Mouse (Mus musculus) retina, adult 2 months (tissue): ENCODE measurements around the gene Klf2.

Experiments used
- DNase-seq: peaks from one replicate; pipeline ENCODE4 v3.0.0-alpha.2; 2012; ENCODE audit warnings: low read depth, low spot score

Klf2 gene

GRCm38 (mm10) chr8:72318801-72319322, at the start of gene Klf2:
Gene Klf2, plus strand, starts transcription at chr8:72319033.
- peak; percentile 71 for DNase-seq

DNA sequence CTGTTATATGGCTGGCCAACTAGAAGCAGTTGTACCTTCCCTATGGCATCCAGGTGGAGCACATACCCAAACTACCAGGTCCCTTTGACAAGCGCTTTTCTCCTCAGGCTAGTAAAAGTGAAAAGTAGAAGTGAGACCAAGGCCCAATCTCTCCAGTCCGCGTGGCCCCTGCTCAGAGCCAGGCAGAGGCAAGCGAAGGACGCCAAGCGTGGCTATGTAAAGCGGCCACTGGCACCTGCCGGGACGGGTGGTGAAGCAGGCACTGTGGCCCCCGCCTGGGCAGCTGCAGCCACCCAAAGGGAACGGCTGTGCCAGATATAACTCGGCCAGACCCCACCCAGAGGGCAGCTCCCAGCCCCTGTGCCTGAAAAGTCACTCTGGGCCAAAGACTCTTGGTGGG, 48.2 kb upstream of the Klf2 start:
- no peak for DNase-seq

DNA sequence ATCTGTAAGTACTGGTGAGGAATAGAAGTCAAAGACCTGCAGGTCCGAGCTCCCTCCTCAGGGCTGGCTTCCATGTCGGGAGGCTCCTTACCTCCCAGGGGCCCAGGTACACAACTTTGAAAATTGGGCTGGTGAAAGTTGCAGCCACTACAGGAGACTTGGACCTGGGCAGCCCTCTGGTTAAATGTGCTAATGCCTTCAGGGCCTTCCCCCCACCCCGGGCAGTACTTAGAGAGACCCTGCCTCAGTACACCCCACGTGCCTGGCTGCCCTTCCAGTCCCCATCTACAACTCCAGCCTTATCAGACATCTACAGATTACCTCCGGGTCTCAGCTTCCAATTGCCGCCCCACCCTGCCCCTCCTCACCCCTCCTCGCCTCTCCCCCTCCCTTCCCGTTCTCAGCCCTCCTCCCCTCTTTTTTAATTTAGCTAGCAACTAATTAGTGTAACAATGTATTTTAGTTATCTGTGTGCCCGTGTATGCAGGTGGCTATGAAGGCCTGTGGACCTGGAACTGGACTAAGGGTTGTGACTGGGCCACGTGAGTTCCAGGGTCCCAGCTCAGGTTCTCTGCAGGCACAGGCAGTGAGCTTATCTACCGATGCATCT, 47.7 kb upstream of the Klf2 start:
- DNase-seq = no peak

- DNase-seq = no peak
Observed at GRCm38 (mm10) chr8:72271691-72272090, 47.1 kb upstream of the Klf2 start.

GRCm38 (mm10) chr8:72272361-72272760, 46.5 kb upstream of the Klf2 start:
- DNase-seq = no peak

GRCm38 (mm10) chr8:72273111-72273770, 45.6 kb upstream of the Klf2 start:
- no peak for DNase-seq

DNA sequence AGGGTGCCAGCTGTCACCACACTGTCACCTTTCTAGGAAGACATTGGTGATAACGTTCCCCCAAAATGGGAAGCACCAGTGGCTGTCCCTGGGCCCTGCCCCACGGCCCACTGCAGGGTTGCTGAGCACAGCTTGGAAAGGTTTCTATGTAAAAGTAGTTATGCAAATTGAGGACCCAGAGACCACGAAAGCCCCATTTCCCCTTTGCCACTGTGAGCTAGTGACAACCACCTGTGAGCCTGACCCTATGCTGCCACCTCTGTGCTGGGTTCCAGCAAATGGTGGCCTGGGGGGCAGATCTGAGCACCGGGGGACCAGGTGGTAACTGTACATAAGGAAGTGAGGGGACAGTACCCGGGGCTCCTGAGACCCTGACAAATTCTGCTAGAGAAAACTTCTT, 45.0 kb upstream of the Klf2 start:
- no peak for DNase-seq

- no peak for DNase-seq
Observed at GRCm38 (mm10) chr8:72277244-72277643, 41.6 kb upstream of the Klf2 start.

DNA sequence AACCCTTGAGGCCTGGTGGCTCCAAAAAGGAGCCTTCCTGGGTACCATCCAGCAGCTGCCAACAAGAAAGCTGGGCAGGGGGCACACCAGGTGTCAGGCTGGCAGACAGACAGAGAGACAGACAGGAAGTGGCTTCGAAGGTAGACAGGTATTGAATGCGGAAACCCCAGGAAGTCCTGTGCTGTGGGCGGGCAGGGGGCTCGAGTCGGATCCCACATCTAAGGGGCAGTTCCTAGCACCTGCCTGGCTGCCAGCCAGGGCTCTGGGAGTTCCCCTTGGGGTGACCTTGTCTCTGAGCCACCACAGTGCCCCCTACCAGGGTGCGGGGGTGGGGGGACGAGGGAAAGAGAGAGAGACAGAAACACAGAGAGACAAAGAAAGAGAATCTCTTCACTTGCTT, 39.7 kb upstream of the Klf2 start:
- DNase-seq = no peak

DNA sequence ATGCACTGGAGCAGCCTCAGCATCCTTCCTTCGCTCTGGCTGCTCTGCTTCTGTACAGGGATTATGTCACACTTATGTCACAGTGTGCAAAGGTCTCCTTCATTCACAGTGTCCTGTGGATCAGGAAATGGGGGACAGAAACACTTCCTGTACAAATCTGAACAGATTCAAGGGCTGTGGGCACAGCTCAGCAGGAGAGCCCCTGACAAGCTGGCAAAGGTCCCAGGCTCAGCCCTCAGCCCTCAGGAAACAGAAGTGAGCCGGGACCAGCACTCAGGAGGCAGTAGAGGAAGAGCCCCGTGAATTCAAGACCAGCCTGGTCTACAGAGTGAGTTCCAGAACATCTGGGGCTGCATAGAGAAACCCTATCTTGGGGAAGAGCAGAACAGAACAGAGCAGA, 37.2 kb upstream of the Klf2 start:
- DNase-seq = no peak

DNA sequence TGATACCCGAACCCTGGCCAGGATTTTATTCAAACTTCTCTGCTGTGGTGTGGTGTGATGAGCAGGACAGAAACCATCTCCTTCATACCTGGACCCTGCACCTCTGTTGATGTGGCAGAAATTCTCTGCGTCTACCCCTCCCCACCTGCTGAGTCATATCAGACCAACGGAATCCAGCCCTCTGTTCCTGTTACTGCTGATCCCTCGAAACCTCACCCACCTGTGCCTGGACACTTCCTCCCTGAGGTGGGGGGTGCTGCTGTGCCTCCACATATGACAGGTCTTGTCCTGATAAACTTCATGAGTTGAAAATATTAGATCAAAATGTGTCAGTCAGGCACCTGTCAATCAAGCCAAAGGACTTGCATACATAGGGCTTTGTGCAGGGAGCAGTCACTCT, 33.5 kb upstream of the Klf2 start:
- DNase-seq = no peak

GRCm38 (mm10) chr8:72289051-72289450, 29.8 kb upstream of the Klf2 start:
- DNase-seq = no peak

DNA sequence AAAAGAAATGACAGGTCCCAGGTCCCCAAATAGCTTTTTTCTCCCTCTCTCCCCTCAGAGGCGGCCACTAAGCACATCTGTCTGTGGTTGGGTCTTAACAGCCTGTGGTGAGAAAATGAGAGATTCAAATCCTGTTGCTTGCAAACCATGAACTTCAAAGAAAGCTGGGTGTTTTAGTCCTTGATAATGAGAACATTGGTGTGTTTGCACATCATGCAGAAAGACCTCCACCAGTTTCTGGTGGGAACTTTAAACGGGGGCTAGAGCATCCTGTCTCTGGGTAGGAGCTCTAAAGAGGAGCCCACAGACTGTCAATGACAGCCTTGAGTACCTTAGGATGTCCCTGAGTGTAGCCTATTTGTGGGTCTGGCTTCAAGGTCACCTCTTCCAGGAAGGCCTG, 27.7 kb upstream of the Klf2 start:
- DNase-seq = no peak

- DNase-seq = no peak
Observed at GRCm38 (mm10) chr8:72293309-72293708, 25.5 kb upstream of the Klf2 start.

- no peak for DNase-seq
Observed at GRCm38 (mm10) chr8:72295125-72295524, 23.7 kb upstream of the Klf2 start.

DNA sequence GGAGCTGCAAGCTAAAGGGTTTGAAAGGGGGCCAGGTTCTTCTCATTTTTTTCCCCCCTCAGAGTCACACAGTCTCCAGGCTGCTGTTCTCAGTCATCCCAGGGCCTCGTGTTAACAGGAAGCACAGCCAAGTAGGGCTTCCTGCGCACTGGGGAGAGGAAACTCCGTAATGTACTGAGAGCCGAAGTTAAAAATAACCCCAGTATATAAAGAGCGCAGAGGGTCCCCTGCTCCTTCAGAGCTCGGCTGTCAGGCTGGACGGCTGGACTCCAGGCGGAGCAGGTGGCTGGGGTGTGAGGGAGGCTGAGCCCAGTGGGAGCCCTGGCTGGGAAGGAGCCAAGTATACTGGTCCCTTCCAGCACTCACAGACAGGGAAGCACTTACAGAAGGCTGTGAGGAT, 23.2 kb upstream of the Klf2 start:
- DNase-seq = no peak

DNA sequence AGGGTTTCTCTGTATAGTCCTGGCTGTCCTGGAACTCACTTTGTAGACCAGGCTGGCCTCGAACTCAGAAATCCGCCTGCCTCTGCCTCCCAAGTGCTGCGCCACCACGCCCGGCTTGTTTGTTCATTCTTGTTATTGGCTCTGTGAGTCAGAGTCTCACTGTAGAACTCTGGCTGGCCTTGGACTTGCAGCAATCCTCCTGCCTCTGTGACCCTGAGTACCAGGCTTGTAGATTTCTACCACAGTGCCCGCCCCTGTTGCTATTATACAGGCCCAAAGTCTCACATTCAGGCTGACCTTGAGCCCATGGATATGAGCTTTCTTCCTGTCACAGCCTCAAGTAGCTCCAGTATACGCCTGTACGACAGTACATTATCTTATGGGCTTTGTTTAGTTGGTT, 22.3 kb upstream of the Klf2 start:
- no peak for DNase-seq

GRCm38 (mm10) chr8:72298928-72299327, 19.9 kb upstream of the Klf2 start:
- no peak for DNase-seq

DNA sequence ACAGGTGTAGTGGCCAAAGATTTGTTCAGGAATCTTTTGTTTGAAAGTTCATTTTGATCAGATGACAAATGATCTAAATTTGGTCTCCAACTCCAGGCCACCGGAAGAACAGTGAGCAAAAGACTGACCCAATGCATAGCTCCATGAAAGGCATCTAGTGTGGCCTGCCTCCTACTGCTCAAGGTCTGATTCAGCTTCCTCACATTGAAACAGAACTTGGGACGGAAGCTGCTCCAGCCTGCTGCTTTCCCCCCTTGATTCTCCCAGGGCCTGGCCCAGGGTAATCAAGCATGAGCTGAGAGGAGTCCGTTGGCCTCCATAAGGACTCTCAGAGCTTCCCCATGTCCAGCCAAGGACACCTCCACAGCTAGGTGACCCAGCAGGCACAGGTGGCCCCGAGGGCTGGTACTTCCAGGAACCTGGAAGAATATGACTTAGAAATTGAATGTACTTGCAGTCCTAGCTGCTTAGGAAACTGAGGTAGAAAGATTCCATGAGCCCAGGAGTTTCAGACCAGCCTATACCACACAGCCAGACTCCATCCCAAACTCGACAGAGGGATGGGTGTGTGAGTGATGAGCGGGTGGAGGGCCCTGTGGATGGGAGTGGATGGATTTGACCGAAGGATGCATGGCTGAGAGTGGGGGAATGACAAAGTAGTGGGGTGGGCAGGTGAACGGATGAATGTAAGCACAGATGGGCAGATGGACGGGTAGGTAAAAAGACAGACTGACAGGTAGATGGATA, 18.0 kb upstream of the Klf2 start:
- no peak for DNase-seq

GRCm38 (mm10) chr8:72301497-72301896, 17.3 kb upstream of the Klf2 start:
- no peak for DNase-seq

DNA sequence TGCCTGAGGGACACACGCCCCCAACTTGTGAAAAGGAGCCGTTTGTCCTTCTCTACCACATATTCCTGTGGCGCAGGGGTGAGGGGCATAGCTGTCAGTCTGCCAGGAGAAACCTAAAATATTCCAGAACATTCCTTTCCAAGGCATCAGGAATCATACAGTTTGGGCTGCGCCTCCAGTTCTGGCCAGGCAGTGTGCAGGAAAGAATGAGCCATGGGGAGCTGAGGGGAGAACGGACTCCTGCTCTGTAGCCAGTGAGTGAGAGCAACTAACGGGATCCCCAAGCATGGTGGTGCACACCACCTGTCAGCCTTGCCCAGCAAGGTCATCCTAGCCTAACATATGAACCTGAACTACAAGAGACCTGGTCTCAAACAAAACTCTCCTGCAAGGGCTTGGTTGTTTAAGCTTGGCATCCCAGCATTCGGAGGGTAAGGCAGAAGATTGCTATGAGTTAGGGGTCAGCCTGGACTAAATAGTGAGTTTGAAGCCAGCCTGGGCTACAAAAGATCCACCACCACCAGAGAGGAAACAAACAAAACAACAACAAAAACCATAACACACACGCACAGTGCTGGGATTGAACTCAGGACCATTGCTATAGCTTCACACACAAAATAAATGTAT, 15.7 kb upstream of the Klf2 start:
- DNase-seq = no peak

- DNase-seq = no peak
Observed at GRCm38 (mm10) chr8:72303633-72304032, 15.2 kb upstream of the Klf2 start.
